Mouse (Mus musculus): ENCODE data around the gene Slc25a26.

Gene Slc25a26

DNA sequence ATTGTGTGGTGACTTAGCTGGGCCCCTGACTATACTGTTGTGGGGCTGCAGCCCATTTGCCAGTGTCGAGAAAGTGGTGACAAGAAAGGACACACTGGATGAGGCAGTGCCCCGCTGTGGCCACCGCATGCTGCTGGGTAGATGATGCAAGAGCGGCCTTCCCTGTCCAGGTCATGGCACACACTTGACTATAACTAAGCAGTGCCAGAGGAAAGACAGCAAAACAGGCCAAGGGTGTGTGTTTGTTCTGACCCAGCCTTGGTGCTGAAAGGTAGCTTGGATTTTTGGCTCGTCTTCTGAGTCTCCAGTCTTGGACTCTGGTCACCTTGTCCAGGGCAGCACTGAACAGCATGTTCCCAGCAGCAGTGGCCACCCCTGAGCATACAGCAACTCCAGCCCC is 101.0 kb downstream of the Slc25a26 start:
- DNase-seq (ENCODE audit: low spot score): no peak

DNA sequence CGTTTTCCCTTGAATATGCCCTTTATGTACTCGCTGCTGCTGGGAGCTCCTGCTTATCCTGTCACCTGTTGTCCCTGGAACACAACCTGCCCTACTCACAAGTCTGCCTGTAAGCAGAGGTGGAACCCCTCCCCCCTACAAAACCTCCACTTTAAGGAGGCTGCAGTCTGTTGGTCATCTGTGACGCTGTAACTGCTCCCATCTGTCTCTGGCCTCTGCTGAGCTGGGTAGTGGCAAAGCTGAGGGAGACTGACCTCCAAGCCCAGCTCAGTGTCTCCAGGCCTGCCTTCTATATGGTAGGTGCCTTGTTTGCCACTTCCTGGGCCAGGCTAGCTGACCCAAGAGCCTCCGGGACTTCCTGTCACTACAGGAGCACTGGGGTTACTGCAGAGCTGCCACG is 101.7 kb downstream of the Slc25a26 start:
- no peak for DNase-seq (ENCODE audit: low spot score)

- DNase-seq (ENCODE audit: low spot score): no peak
Observed at GRCm38 (mm10) chr6:94604072-94604471, 103.9 kb downstream of the Slc25a26 start.

DNA sequence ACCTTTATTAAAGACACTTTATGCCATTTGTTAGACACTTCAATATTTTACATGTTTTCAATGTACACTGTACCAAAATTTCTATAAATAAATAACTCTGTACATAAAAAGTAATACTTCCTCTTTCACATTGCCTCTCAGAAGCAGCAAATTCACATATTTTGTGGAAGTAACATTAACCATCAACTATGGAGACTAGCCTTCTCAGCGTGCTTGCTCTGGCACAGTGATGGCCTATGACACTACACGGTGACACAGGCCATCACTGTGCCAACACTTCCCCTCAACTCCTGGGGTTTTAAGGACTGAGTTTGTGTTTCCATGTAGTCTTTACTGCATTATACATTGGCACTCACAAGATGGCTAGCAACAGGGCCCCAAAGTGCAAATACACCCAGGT is 104.4 kb downstream of the Slc25a26 start:
- DNase-seq (ENCODE audit: low spot score): no peak

GRCm38 (mm10) chr6:94613235-94613895 is 113.2 kb downstream of the Slc25a26 start:
- DNase-seq (ENCODE audit: low spot score): no peak

DNA sequence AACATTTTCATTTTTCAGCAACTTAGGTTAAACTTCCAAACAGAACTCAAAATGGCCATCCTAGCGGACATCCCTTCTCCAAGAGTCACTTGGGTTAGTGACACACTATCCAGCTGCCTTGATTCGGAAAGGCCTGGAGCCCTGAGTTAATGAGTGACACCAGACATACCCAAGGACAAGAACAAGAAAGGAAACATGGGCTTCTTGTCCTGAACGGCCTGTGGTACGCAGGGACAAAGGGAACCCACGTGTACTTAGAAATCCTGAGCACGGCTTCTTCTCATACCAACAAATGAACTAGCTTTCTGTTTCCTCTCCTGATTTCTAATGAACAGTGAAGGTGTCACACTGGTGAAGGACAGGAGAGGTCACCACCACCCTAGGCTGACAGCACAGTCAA is 114.2 kb downstream of the Slc25a26 start:
- no peak for DNase-seq (ENCODE audit: low spot score)

DNA sequence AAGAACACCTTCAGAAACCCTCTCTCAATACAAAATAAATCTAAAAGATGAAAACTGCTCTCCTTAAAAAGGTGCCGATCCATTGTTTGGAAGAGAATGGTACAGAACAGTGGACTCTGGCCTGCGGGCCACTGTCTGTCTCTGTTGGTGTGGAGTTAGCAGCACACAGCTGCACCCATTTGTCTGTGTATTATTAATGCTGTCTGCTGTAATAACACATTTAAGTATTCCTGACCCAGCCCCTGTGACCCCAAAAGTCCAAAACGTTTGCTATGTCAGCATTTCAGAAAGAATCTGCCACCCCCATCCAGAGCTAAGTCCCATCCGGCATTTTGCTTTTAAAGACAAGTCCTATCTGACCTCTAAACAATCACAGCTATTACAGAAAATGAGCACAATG is 115.8 kb downstream of the Slc25a26 start:
- no peak for DNase-seq (ENCODE audit: low spot score)

DNA sequence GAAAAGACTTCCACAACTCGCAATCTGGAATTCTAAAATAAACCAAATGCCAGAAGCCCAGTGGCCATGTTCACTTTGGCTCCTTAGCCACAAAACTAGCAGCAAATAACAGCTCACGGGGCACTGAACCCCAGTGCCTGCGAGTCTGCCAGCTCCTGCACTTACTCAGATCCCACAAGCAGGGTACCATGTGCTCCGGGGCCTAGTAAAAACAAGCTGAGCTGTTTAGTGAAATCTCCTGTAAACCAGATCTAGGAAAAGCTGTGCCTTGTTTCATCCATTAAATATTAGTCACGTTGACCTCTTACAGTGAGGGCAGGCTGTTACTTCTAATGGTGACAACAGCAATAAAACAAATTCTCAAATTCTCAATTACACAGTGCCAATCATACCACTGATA is 118.5 kb downstream of the Slc25a26 start:
- DNase-seq (ENCODE audit: low spot score): no peak

GRCm38 (mm10) chr6:94620287-94620686 is 120.2 kb downstream of the Slc25a26 start:
- peak; percentile 45 for DNase-seq (ENCODE audit: low spot score)

DNA sequence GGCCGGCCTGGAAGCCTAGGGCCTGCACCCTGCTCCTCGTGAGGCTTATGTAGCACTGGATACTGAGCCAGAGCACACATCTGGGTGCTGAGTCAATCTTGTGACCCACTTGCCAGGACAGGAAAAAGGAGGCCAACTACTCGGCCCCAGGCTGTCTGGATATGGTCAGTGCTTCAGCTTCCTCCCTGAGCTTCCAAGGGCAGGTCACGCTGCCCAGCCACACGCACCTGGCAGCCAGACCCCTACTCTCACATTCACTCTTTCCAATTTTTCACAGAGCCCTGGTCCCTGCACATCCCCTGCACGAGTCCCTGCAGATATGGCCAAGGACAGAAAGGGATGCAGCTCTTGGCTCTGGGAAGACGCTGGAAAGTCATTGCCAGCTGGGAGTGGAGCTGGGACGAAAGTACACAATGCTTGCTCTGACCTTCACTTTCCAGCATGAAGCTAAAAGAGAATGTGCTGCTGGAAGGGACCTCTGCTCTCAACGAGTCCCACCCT is 120.7 kb downstream of the Slc25a26 start:
- DNase-seq (ENCODE audit: low spot score): peak; percentile 73

GRCm38 (mm10) chr6:94622983-94623382 is 122.9 kb downstream of the Slc25a26 start:
- DNase-seq (ENCODE audit: low spot score): no peak

DNA sequence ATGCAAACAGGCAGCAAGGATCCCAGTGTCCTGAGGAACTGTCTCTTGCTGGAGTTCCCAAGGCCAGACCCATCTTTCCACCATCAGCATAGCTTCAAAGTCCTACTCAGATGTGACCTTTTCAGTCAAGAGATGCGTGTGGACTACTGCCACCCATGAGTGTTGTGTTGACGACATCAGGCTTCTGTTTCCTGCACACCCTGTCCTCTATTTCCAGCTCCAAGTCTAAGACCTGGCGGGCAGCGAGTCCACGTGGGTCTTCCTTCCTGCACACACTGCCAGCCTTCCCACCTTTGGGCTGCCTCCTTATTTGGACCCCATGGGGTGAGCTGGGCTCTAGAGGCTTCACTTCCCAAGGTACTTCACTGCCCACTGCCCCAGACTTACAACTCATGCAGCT is 124.4 kb downstream of the Slc25a26 start:
- DNase-seq (ENCODE audit: low spot score): no peak

- no peak for DNase-seq (ENCODE audit: low spot score)
Observed at GRCm38 (mm10) chr6:94625896-94626295, 125.8 kb downstream of the Slc25a26 start.

DNA sequence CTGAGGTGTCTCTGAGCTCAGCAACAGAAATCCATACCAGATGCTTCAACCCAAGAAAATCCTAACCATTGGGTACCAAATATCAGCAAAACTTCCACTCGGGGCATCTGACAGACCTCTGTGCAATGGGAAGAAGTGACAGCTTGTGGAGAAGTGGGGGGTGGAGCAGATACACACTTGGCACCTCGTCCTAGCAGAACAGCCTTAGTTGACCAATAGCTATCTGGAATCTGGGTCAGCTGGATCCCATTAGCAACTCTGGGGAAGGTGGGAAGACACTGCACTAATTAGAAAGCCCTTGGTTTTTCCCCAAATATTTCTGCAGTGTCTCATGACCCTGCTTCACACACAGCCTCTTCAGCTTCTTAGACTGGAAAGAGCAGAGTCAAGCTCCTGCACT is 126.7 kb downstream of the Slc25a26 start:
- no peak for DNase-seq (ENCODE audit: low spot score)

GRCm38 (mm10) chr6:94627714-94628595 is 127.8 kb downstream of the Slc25a26 start:
- DNase-seq (ENCODE audit: low spot score): no peak

DNA sequence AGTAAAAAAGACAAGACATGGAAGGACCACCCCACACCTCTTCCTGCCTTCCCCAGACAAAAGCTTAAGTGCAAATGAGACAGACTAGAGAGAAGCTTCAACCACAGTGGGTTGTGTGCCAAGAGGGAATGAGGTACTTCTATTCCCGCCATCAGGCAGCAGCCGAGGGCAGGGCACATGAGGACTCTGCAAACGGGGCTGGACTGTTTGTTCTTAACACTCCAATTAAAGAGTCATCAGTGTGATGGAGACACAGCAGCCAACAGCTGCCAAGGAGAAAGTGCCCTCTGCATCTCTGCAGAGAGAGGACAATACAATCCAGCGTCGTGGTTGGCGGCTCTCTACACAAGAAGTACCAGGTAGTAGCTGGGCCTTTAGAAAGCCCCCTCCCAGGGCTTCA is 128.7 kb downstream of the Slc25a26 start:
- DNase-seq (ENCODE audit: low spot score): no peak

DNA sequence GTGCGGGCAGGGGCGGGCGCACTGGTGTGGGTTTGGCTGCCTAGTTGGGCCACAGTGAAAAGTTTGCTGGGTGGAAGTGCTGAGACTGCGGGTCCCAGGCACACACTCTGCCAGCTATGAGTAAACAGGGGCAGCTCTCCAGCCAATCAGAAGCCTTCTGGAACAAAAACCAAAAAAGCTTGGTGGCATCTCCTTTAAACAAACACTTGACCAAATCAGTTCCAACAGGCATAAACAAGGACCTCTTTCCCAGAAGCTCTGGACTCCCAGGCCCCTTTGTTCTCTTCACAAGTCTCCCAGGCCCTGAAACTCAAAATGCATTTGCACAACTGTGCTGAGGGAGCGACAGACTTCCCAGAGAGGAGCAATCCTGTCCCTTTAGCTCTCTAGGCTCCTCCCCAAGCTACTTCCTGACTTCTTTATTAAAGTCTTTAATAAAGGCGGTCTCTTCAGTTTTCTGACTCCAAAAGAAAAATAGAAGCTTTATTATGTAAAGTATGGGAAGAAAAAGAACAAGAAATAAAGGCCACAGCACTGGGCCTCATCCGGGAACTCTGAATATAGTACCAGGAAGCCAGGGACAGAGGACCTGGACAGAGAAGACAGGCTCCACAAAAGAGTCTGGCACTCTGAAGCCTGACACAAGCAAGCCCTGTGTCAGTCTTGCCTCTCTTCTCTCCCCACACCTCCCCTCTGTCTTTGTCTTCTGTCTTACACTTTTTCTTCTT is 131.1 kb downstream of the Slc25a26 start:
- DNase-seq (ENCODE audit: low spot score): no peak

GRCm38 (mm10) chr6:94631779-94632082 is 131.6 kb downstream of the Slc25a26 start:
- DNase-seq (ENCODE audit: low spot score): no peak

DNA sequence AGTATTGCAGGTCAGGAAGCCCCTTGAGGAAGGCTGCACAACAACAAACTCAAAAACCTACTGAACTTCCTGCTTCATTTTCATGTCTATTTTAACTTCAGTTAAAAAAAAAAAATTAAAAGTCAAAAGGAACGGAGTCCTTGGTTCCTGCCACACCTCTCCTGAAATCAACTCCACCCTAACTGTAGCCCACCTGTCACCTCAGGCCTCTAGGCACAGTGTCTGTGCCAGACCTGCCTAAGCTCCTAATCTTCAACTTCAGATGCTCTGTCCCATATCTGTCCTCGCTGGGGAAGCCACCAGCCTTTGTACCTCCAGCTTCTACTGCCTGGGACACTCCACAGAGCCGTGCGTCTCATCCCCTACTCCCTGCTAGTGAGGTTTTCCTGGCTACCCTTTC is 134.1 kb downstream of the Slc25a26 start:
- no peak for DNase-seq (ENCODE audit: low spot score)

DNA sequence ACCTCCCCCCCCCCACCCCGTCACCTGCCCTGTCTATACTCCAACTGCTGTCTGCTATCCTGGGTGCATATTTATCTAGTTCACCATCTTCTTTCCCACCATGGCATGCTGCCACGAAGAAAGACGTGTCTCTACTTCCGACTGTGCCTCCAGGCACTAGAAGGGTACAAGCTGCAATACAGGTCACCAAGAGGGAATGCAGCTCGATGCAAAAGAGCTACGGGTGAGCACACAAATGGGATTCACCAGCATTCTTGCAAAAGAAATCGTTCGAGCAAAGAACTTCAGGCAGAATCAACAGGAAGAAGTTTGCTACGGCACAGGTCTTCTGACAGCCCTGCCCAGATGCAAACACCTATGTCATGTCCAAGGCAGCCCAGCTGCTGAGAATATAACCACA is 134.6 kb downstream of the Slc25a26 start:
- DNase-seq (ENCODE audit: low spot score): no peak

GRCm38 (mm10) chr6:94635343-94635742 is 135.2 kb downstream of the Slc25a26 start:
- DNase-seq (ENCODE audit: low spot score): no peak

DNA sequence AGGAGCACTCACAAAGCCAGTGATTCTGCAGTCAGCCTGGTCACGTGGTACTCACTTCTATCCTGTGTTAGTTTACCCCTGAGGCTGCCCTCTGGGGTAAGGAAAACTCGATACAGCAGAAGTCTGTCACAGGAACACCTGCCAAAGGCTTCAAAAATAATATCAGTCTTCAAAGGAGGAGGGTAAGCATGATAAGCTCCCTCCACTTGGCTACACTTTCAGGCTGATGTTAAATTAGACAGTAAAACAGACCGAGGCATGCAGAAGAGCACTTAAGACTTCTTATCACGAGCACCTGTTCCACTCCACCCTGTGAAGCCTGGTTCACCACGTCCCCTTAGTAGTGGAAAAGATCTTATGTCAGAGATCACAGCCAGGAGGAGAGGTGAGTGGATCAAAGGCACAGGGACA is 136.9 kb downstream of the Slc25a26 start:
- DNase-seq (ENCODE audit: low spot score): no peak

DNA sequence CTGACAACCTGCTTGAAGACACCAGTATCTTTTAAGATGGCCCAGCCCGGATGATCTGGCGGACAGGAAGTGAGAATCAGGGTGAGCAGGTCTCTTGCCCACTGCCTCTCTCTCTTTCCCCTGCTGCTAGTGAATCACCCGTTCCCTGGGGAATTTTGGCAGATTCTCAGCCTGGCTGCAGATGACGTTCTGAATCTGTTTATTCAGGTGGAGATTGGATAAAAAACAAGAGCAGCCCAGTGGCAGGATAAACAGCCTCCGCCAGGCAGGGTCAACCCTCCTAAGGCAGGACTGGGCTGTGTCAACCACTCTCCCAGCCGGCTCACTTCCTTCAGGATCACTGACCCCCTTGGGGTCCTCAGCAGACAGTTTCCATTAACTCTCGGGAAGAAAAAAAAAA is 140.2 kb downstream of the Slc25a26 start:
- no peak for DNase-seq (ENCODE audit: low spot score)
